Mouse (Mus musculus) cerebellum, postnatal 4 days (tissue): ENCODE results near the gene Slc18a3.

Experiments used
- DNase-seq, 2 experiments: peaks; one replicate each; pipeline ENCODE4 v3.0.0; 2022; ENCODE audit warnings: low spot score in 2 of 2, mixed read lengths in 1 of 2

Slc18a3 gene

DNA sequence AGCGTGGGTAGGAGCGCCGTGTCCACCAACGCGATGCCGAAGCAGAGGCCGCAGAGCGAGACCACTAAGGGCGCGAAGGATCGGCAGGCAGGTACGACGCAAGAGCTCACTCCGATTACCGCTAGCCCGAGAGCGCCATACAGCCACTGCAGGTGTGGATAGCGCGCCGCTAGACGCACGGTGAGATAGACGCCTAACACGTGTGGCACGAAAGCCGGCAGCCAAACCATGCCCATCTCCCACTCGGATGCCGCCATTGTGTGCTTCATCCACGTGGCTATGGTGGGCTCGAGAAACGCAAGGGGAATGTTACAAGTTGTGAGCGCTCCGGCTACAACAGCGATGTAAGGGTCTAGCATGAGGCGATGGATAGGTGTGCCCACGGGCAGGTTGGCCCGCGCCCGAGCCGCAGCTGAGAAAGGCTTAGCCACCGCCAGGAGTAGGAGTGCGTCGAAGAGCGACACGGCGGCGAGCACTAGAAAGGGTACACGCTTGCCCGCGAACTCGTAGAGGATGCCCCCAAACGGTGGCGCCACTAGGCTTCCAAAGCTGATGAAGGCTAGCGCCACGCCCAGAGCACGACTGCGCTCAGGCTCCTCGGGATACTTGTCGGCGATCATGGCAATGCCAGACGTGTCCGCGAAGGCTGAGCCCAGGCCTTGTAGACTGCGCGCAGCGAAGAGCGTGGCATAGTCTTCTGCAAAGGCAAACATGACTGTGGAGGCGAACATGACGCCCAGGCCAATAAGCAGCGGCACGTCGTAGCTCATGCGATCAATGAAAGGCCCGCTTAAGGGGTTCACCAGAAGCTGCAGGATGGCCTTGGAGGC, 1.2 kb downstream of the Slc18a3 start:
- peak in 1 of 2 experiments; percentile 9 for DNase-seq

DNA sequence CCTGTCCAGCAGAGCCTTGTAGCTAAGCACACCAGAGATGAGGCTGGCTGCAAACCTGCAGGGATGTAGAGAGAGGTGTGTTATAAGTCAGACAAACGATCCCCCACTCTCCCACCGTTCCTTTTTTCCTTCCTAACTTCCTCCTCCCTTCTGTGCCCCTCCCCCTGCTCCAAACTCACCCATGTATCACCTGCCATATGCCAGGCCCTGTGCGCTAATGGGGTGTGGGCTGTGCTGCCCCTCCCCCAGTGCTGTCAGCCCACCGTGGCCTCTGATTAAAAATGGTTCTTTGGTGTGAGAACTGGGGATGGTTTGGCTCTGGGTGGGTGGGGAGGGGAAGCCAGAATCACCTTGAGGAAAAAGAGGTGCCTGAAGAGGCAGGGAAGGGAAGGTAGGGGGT, 12.1 kb downstream of the Slc18a3 start:
- no peak for DNase-seq

DNA sequence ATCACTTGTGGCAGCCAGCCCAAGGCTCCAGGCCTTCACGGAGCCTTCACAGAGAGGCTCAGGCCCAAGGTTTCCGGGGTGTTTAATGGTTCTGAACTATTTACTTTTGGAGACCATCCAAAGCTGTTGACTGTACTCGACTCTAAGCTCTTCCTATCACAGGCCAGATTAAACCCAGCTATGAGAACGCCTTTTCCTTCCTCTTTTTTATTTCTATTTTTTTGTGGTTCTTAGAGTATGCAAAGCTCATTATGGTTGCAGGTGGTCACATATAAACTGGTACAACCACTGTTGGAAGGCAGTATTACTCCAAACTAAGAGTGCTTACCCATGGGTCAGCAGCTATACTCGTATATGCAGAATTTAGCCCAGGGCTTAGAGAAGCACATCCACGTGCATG, 17.7 kb downstream of the Slc18a3 start:
- no peak for DNase-seq

DNA sequence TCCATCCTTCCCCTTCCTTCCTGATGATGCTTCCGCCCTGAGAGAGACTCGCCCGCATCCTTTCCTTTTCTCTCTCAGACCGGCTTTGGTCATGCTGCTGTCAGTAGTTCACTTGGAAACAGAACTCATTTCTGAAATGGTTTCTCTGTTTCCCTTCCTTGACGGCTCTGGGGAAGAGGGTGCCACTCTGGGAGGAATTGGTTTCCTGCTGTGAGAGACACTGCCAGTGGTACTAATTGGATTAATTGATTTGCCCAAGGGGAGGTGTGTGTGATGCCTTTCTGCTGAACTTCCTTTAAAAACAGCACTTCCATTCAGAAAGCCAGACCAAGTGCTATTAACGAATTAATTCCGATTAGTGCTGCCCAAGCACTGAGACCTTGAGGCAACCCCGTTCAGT, 21.2 kb downstream of the Slc18a3 start:
- peak in 1 of 2 experiments; percentile 16 for DNase-seq

DNA sequence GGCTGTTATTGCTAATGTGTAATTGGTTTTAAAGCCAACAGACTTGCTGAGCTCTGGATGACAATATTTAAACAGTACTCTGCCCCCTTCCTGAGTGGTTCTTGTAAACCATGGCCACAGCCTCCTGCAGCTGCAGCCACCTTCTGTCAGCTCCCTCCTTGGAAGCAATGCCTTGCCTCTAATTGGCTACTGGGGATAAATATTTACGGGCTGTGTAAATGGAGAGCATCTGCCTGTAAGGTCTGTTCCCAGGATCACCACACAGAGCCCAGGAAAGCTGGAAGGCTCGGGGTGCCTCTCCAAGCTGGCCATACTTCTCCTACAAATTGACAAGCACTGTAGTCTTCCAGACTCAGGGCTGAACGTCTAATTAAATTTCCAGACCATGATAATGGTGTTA, 24.9 kb downstream of the Slc18a3 start:
- DNase-seq, result no peak

DNA sequence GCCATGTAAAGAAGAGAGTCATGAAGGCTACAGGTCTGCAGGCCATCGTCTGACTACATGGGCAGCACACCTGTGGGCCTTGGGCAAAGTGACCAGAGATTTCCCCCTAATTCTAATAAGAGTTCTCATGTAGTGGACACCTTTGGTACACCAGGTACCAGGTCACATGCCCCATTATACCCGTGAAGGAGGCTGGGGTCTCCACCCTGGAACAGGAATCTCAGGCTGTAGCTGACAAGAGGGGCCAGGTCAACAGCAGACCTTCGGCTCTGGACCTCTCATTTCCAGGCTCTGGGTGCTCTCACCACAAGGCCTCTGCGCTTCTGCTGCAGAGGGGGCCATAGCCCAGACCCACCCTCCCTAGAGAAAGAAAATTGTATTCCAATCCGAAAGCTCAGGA, 25.3 kb downstream of the Slc18a3 start:
- no peak for DNase-seq

DNA sequence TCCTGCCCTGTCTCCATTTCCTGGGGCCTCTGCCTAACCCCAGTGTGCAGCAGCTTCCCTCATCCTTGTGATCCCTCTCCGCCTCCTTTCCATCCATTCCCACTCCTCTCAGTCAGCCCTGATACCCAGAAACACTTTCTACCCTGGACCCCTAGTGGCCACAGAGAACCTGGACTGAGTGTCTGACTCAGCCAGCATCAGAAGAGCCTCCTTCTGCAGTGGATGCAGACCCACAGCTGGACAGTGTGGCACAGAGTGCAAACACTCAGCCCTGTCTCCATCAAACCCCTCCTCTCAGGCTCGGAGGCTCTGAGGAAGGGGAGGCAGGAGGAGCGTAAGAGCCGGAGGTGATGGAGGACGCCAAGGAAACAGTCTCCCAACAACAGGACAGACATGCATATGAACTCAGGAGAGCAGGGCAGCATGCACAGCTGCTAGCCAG, 27.3 kb downstream of the Slc18a3 start:
- DNase-seq, result no peak

DNA sequence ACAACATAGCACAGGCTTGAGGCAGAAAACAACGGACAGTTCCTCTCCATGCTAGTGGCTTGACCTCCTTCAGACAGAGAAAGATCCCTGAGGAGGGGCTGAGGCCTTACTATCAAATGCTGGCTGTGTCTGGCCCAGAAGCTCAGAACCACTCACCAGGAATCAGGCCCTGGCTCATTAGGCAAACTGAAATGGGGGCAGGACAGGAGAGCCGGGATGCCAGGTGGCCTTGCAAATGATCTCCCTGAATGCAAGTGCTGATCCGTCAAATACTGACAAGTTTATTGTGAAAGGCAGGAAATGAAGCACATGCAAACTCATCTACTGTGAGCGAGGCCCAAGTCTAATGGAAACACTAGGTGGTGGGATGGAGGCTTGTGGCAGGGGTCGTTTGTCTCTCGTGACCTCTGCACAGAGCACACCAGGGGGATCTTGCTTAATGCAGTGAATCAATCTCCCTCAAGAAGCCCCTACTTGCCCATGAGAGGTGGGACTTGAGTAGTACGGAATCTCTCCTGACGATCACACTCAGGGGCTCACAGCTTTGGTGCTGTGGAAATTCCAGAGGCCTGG, 35.5 kb downstream of the Slc18a3 start:
- DNase-seq, result no peak

DNA sequence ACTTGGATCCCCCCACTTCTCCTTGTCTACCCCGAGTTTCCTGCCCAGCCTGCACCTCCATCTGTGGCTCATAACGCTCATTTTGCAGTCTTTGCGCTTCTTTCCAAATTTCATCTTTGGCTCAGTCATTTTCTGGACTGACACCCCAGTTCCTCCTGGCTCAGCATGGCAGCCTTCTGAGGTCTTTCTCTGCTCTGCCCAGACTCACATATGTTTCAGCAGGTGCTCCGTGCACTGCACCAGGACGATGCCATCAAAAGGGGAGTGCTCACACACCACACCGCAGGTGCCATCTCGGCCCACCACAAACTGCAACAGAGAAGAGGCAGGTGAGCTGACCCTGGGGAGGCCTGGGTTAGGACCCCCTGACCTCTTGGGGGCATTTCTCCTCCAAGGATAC, 40.7 kb downstream of the Slc18a3 start:
- no peak for DNase-seq

DNA sequence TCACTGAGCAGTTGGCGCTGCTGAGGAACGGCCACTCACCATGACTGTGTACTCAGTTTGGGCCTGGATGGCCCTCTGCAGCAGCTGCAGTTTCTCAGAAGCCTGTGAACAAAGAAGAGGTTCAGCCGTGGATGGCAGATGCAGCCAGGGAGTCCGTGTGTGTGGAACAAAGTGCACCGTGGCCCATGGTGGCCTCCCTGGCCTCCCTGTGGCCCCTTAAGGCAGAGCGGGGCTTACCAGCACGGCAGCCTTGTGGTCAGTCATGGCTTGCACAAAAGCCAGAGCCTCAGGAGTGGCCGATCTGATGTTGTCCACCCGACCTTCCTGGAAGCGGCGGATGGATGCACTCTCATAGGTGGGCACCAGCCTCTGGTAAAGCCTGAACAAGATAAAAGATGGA, 45.9 kb downstream of the Slc18a3 start:
- DNase-seq, result no peak
